Comparison of ENCODE assay signal across 12 mouse cellular contexts in the genomic region with DNA sequence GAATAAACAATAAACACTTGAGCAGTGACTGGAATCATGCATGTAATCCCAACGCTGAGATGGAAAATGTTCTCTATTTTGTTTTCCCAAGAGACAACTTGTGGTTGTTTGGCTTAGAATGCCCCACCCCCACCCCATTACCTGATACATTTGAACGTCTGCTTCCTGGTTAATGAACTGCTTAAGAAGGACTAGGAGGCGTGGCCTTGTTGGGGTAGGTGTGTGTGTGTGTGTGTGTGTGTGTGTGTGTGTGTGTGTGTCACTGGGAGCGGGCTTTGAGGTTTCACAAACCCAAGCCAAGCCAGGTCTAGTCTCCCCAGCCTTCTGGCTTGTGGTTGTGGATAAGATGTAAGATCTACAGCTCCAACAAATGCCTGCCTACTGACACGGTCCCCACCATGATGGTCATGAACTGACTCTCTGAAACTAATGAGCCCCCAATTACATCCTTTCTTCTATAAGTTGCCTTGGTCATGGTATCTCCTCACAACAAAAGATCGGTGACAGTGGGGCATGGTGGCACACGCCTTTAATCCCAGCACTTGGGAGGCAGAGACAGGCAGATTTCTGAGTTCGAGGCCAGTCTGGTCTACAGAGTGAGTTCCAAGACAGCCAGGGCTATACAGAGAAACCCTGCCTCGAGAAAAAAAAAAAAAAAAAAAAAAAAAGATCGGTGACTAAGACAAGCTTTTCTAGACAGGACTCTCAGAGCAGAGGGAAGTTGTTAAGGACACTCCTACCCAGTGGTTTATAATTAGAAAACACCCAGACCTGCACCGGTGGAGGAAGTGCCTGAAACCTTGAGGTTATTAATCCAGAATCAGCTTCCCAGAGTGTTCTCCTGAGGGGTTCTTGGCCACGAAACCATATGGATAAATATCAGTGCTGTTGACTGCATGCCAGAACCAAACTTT. TPM values are rescaled to one million over a fixed set of nuclear protein-coding genes. Genes with fewer than 3 reads are reported as not detected.
DNase-seq lines count a peak whose midpoint lies in the region; ATAC-seq lines count a peak whose summit lies in the region.
"Had no signal": no experiment of that assay in that cellular context is flagged by ENCODE, and none has a peak within 500 bp of the region (broad histone marks: within the 10 kb centered on the region; RNA-seq: fewer than 3 reads in every experiment).

No protein-coding gene starts in this region.

- no peak for ATAC-seq in forebrain, embryonic 11.5 days (replicated peaks; ENCODE audit: low FRiP score)
- no peak for ATAC-seq in forebrain, embryonic 15.5 days (replicated peaks)
- no peak for ATAC-seq in midbrain, embryonic 16.5 days
- no peak for ATAC-seq in liver, embryonic 12.5 days
- peak; percentile 61; the same call in 1 of the 2 replicates for ATAC-seq in neutrophil, adult 5-6 weeks (ENCODE audit: extremely low read depth, insufficient number of reproducible peaks, low FRiP score, poor library complexity, severe bottlenecking)
- no peak for ATAC-seq in hindbrain, embryonic 16.5 days

- DNase-seq in forebrain, embryonic 11.5 days (ENCODE audit: low spot score) = no peak
- DNase-seq in midbrain, embryonic 10.5 days (ENCODE audit: low spot score) = no peak
- no peak for DNase-seq in right cerebral cortex, postnatal 36 days (ENCODE audit: low spot score in 2 of 2)

- H3K9me3 ChIP-seq in forebrain, embryonic 11.5 days (ENCODE audit: control insufficient read depth, low read length) = no peaks in the 10 kb centered on the region
- no peaks in the 10 kb centered on the region for H3K9me3 ChIP-seq in forebrain, embryonic 15.5 days
- no peaks in the 10 kb centered on the region for H3K9me3 ChIP-seq in midbrain, embryonic 10.5 days (replicated peaks)
- no peaks in the 10 kb centered on the region for H3K9me3 ChIP-seq in midbrain, embryonic 16.5 days (replicated peaks; ENCODE audit: control insufficient read depth, low read length, poor library complexity, severe bottlenecking)
- no peaks in the 10 kb centered on the region for H3K9me3 ChIP-seq in liver, embryonic 12.5 days (replicated peaks)
- no peaks in the 10 kb centered on the region for H3K9me3 ChIP-seq in hindbrain, embryonic 16.5 days (ENCODE audit: control insufficient read depth, low read length)

- 84% methylated on average over 12 of the region's 12 CpGs for WGBS in forebrain, embryonic 11.5 days
- WGBS in forebrain, embryonic 15.5 days = 82% methylated on average over 12 of the region's 12 CpGs
- WGBS in midbrain, embryonic 10.5 days = 87% methylated on average over 12 of the region's 12 CpGs
- 79% methylated on average over 12 of the region's 12 CpGs for WGBS in midbrain, embryonic 16.5 days
- WGBS in liver, embryonic 12.5 days (ENCODE audit: insufficient replicate concordance) = 48% methylated on average over 12 of the region's 12 CpGs
- WGBS in hindbrain, embryonic 16.5 days = 75% methylated on average over 12 of the region's 12 CpGs

- H3K36me3 ChIP-seq in forebrain, embryonic 11.5 days (ENCODE audit: control insufficient read depth, insufficient read depth, low read length) = no peaks in the 10 kb centered on the region
- no peaks in the 10 kb centered on the region for H3K36me3 ChIP-seq in forebrain, embryonic 15.5 days
- peaks cover 6% of the 10 kb centered on the region for H3K36me3 ChIP-seq in midbrain, embryonic 10.5 days
- no peaks in the 10 kb centered on the region for H3K36me3 ChIP-seq in midbrain, embryonic 16.5 days (ENCODE audit: control insufficient read depth, insufficient read depth, low read length)
- peaks cover 11% of the 10 kb centered on the region; the same call in 1 of the 2 replicates for H3K36me3 ChIP-seq in liver, embryonic 12.5 days
- H3K36me3 ChIP-seq in hindbrain, embryonic 16.5 days (ENCODE audit: control insufficient read depth, insufficient read depth, low read length) = no peaks in the 10 kb centered on the region

- H3K4me2 ChIP-seq in forebrain, embryonic 11.5 days (ENCODE audit: low read depth, low read length, severe bottlenecking) = no peak overlapping the region
- H3K4me2 ChIP-seq in forebrain, embryonic 15.5 days (replicated peaks) = no peak overlapping the region
- no peak overlapping the region for H3K4me2 ChIP-seq in midbrain, embryonic 16.5 days (ENCODE audit: low read length)
- H3K4me2 ChIP-seq in liver, embryonic 12.5 days = peak overlapping the region; percentile 87
- no peak overlapping the region for H3K4me2 ChIP-seq in hindbrain, embryonic 16.5 days (ENCODE audit: low read length)

- no peaks in the 10 kb centered on the region for H3K27me3 ChIP-seq in forebrain, embryonic 11.5 days (ENCODE audit: control insufficient read depth, insufficient read depth, low read length)
- H3K27me3 ChIP-seq in forebrain, embryonic 15.5 days = no peaks in the 10 kb centered on the region
- peaks cover 7% of the 10 kb centered on the region; the same call in 1 of the 2 replicates for H3K27me3 ChIP-seq in midbrain, embryonic 10.5 days (ENCODE audit: low read depth, poor library complexity, severe bottlenecking)
- no peaks in the 10 kb centered on the region for H3K27me3 ChIP-seq in midbrain, embryonic 16.5 days (ENCODE audit: control insufficient read depth, insufficient read depth, low read depth, low read length)
- H3K27me3 ChIP-seq in liver, embryonic 12.5 days (replicated peaks) = no peaks in the 10 kb centered on the region
- H3K27me3 ChIP-seq in hindbrain, embryonic 16.5 days (replicated peaks; ENCODE audit: control insufficient read depth, insufficient read depth, low read length) = no peaks in the 10 kb centered on the region

- peak overlapping the region; percentile 72; the same call in 1 of the 2 replicates for H3K4me3 ChIP-seq in forebrain, embryonic 11.5 days (ENCODE audit: low read depth, low read length)
- H3K4me3 ChIP-seq in forebrain, embryonic 15.5 days = no peak overlapping the region
- peak overlapping the region; percentile 82; the same call in 1 of the 2 replicates for H3K4me3 ChIP-seq in midbrain, embryonic 10.5 days
- no peak overlapping the region for H3K4me3 ChIP-seq in midbrain, embryonic 16.5 days (ENCODE audit: low read depth, low read length)
- peak overlapping the region; percentile 82 for H3K4me3 ChIP-seq in liver, embryonic 12.5 days
- H3K4me3 ChIP-seq in hindbrain, embryonic 16.5 days (ENCODE audit: low read length) = no peak overlapping the region

- no peak overlapping the region for H3K27ac ChIP-seq in forebrain, embryonic 11.5 days (ENCODE audit: low read depth, low read length)
- H3K27ac ChIP-seq in forebrain, embryonic 15.5 days (replicated peaks) = no peak overlapping the region
- peak overlapping the region; percentile 97; the same call in 1 of the 2 replicates for H3K27ac ChIP-seq in midbrain, embryonic 10.5 days (replicated peaks)
- H3K27ac ChIP-seq in midbrain, embryonic 16.5 days (ENCODE audit: low read length) = no peak overlapping the region
- H3K27ac ChIP-seq in liver, embryonic 12.5 days = 0 out of 2 replicates have a peak overlapping the region, but pooled peaks have one; percentile 88
- H3K27ac ChIP-seq in hindbrain, embryonic 16.5 days (ENCODE audit: low read depth, low read length) = no peak overlapping the region

- H3K4me1 ChIP-seq in forebrain, embryonic 11.5 days (replicated peaks; ENCODE audit: control insufficient read depth, insufficient read depth, low read length) = peaks cover 8% of the 10 kb centered on the region
- H3K4me1 ChIP-seq in forebrain, embryonic 15.5 days = peaks cover 27% of the 10 kb centered on the region
- peaks cover 32% of the 10 kb centered on the region for H3K4me1 ChIP-seq in midbrain, embryonic 10.5 days
- peaks cover 19% of the 10 kb centered on the region for H3K4me1 ChIP-seq in midbrain, embryonic 16.5 days (ENCODE audit: control insufficient read depth, insufficient read depth, low read length)
- peaks cover 72% of the 10 kb centered on the region for H3K4me1 ChIP-seq in liver, embryonic 12.5 days
- H3K4me1 ChIP-seq in hindbrain, embryonic 16.5 days (ENCODE audit: control insufficient read depth, insufficient read depth, low read depth, low read length) = peaks cover 11% of the 10 kb centered on the region

- H3K9ac ChIP-seq in forebrain, embryonic 11.5 days (ENCODE audit: low read length) = no peak overlapping the region
- H3K9ac ChIP-seq in forebrain, embryonic 15.5 days (replicated peaks) = no peak overlapping the region
- H3K9ac ChIP-seq in midbrain, embryonic 16.5 days (ENCODE audit: low read depth, low read length) = no peak overlapping the region
- H3K9ac ChIP-seq in liver, embryonic 12.5 days = peak overlapping the region; percentile 88; the same call in 1 of the 2 replicates
- H3K9ac ChIP-seq in hindbrain, embryonic 16.5 days (ENCODE audit: low read depth, low read length) = no peak overlapping the region

RNA-seq across cellular contexts. Expression of a gene that starts 1.0 kb away (rescaled TPM):
- 131 and 133 TPM in 2 replicates for polyA plus RNA-seq in forebrain, embryonic 11.5 days (2014; fragmentation: Nextera tagmentation; extraction: Ambion mirVana)
- 48.2 and 48.6 TPM in 2 replicates for polyA plus RNA-seq in forebrain, embryonic 15.5 days (2015; fragmentation: Nextera tagmentation; extraction: Ambion mirVana)
- polyA plus RNA-seq in midbrain, embryonic 10.5 days (2016; fragmentation: Nextera tagmentation; extraction: Ambion mirVana) = 181 and 187 TPM in 2 replicates
- polyA plus RNA-seq in midbrain, embryonic 16.5 days (2015; fragmentation: Nextera tagmentation; extraction: Ambion mirVana) = 18.4 and 27.3 TPM in 2 replicates
- 63.8 and 64.2 TPM in 2 replicates for polyA plus RNA-seq in liver, embryonic 12.5 days (2016; fragmentation: Nextera tagmentation; extraction: Ambion mirVana)
- 20.0 and 22.6 TPM in 2 replicates for total RNA-seq in neutrophil, adult 5-6 weeks (2017)
- 21.0 and 26.0 TPM in 2 replicates for polyA plus RNA-seq in hindbrain, embryonic 16.5 days (2015; fragmentation: Nextera tagmentation; extraction: Ambion mirVana)

RNA-seq across cellular contexts. Expression of a gene that starts 17.3 kb away (rescaled TPM):
- polyA plus RNA-seq in forebrain, embryonic 11.5 days (2014; fragmentation: Nextera tagmentation; extraction: Ambion mirVana) = not detected in 2 replicates
- polyA plus RNA-seq in forebrain, embryonic 15.5 days (2015; fragmentation: Nextera tagmentation; extraction: Ambion mirVana) = not detected in 2 replicates
- not detected in 2 replicates for polyA plus RNA-seq in midbrain, embryonic 10.5 days (2016; fragmentation: Nextera tagmentation; extraction: Ambion mirVana)
- not detected in 2 replicates for polyA plus RNA-seq in midbrain, embryonic 16.5 days (2015; fragmentation: Nextera tagmentation; extraction: Ambion mirVana)
- not detected in 2 replicates for polyA plus RNA-seq in liver, embryonic 12.5 days (2016; fragmentation: Nextera tagmentation; extraction: Ambion mirVana)
- total RNA-seq in neutrophil, adult 5-6 weeks (2017) = 0.23 TPM in 1 of 2 replicates, not detected in the other
- not detected in 2 replicates for polyA plus RNA-seq in hindbrain, embryonic 16.5 days (2015; fragmentation: Nextera tagmentation; extraction: Ambion mirVana)
- total RNA-seq: gastrocnemius, adult 18-20 months; heart, postnatal 14 days; liver, adult 2 months had no signal
- polyA plus RNA-seq: embryonic facial prominence, embryonic 11.5 days; liver, adult 2 months had no signal

RNA-seq across cellular contexts. Expression of a gene that starts 33.6 kb away (rescaled TPM):
- polyA plus RNA-seq in forebrain, embryonic 11.5 days (2014; fragmentation: Nextera tagmentation; extraction: Ambion mirVana) = not detected in 2 replicates
- polyA plus RNA-seq in forebrain, embryonic 15.5 days (2015; fragmentation: Nextera tagmentation; extraction: Ambion mirVana) = 0.15 and 0.29 TPM in 2 replicates
- polyA plus RNA-seq in midbrain, embryonic 10.5 days (2016; fragmentation: Nextera tagmentation; extraction: Ambion mirVana) = 0.02 TPM in 1 of 2 replicates, not detected in the other
- polyA plus RNA-seq in midbrain, embryonic 16.5 days (2015; fragmentation: Nextera tagmentation; extraction: Ambion mirVana) = 0.16 and 0.30 TPM in 2 replicates
- 0.05 TPM in 1 of 2 replicates, not detected in the other for polyA plus RNA-seq in liver, embryonic 12.5 days (2016; fragmentation: Nextera tagmentation; extraction: Ambion mirVana)
- total RNA-seq in neutrophil, adult 5-6 weeks (2017) = not detected in 2 replicates
- 0.12 TPM in 1 of 2 replicates, not detected in the other for polyA plus RNA-seq in hindbrain, embryonic 16.5 days (2015; fragmentation: Nextera tagmentation; extraction: Ambion mirVana)
- total RNA-seq: gastrocnemius, adult 18-20 months; heart, postnatal 14 days; liver, adult 2 months had no signal
- polyA plus RNA-seq: embryonic facial prominence, embryonic 11.5 days; liver, adult 2 months had no signal

RNA-seq across cellular contexts. Expression of a gene that starts 35.5 kb away (rescaled TPM):
- not detected in 2 replicates for polyA plus RNA-seq in forebrain, embryonic 11.5 days (2014; fragmentation: Nextera tagmentation; extraction: Ambion mirVana)
- not detected in 2 replicates for polyA plus RNA-seq in forebrain, embryonic 15.5 days (2015; fragmentation: Nextera tagmentation; extraction: Ambion mirVana)
- 0.02 TPM in 1 of 2 replicates, not detected in the other for polyA plus RNA-seq in midbrain, embryonic 10.5 days (2016; fragmentation: Nextera tagmentation; extraction: Ambion mirVana)
- not detected in 2 replicates for polyA plus RNA-seq in midbrain, embryonic 16.5 days (2015; fragmentation: Nextera tagmentation; extraction: Ambion mirVana)
- not detected in 2 replicates for polyA plus RNA-seq in liver, embryonic 12.5 days (2016; fragmentation: Nextera tagmentation; extraction: Ambion mirVana)
- total RNA-seq in neutrophil, adult 5-6 weeks (2017) = not detected in 2 replicates
- polyA plus RNA-seq in hindbrain, embryonic 16.5 days (2015; fragmentation: Nextera tagmentation; extraction: Ambion mirVana) = 0.04 TPM in 1 of 2 replicates, not detected in the other
- total RNA-seq: gastrocnemius, adult 18-20 months; heart, postnatal 14 days; liver, adult 2 months had no signal
- polyA plus RNA-seq: embryonic facial prominence, embryonic 11.5 days; liver, adult 2 months had no signal

RNA-seq across cellular contexts. Expression of a gene that starts 55.0 kb away (rescaled TPM):
- not detected in 2 replicates for polyA plus RNA-seq in forebrain, embryonic 11.5 days (2014; fragmentation: Nextera tagmentation; extraction: Ambion mirVana)
- polyA plus RNA-seq in forebrain, embryonic 15.5 days (2015; fragmentation: Nextera tagmentation; extraction: Ambion mirVana) = not detected in 2 replicates
- not detected in 2 replicates for polyA plus RNA-seq in midbrain, embryonic 10.5 days (2016; fragmentation: Nextera tagmentation; extraction: Ambion mirVana)
- not detected in 2 replicates for polyA plus RNA-seq in midbrain, embryonic 16.5 days (2015; fragmentation: Nextera tagmentation; extraction: Ambion mirVana)
- polyA plus RNA-seq in liver, embryonic 12.5 days (2016; fragmentation: Nextera tagmentation; extraction: Ambion mirVana) = not detected in 2 replicates
- total RNA-seq in neutrophil, adult 5-6 weeks (2017) = not detected in 2 replicates
- polyA plus RNA-seq in hindbrain, embryonic 16.5 days (2015; fragmentation: Nextera tagmentation; extraction: Ambion mirVana) = not detected in 2 replicates
- total RNA-seq: gastrocnemius, adult 18-20 months; heart, postnatal 14 days; liver, adult 2 months had no signal
- polyA plus RNA-seq: embryonic facial prominence, embryonic 11.5 days; liver, adult 2 months had no signal

Comparison
In these comparisons a context has a peak if more than half of its experiments do, and no peak if none do; other contexts are left out.
1. H3K27ac ChIP-seq: peak in midbrain, embryonic 10.5 days (single experiment) and liver, embryonic 12.5 days (single experiment); none in forebrain, embryonic 11.5 days (single experiment), forebrain, embryonic 15.5 days (single experiment), midbrain, embryonic 16.5 days (single experiment) and hindbrain, embryonic 16.5 days (single experiment).
2. H3K4me3 ChIP-seq: peak in forebrain, embryonic 11.5 days (single experiment), midbrain, embryonic 10.5 days (single experiment) and liver, embryonic 12.5 days (single experiment); none in forebrain, embryonic 15.5 days (single experiment), midbrain, embryonic 16.5 days (single experiment) and hindbrain, embryonic 16.5 days (single experiment).